Mouse (Mus musculus) spleen, adult 2 months (tissue): ENCODE results near the gene Lpcat3. TPM values are rescaled to one million over a fixed set of nuclear protein-coding genes. Genes with fewer than 3 reads are reported as not detected.
"Not testable (repeated sequence)": the region's sequence is repeated elsewhere in the genome, so short reads cannot be mapped to it uniquely, and the experiment has no call there.

Experiments
- DNase-seq, 2 experiments: peaks; one replicate each; pipeline versions ENCODE4 v3.0.0 to v3.0.0-alpha.2; 2012 to 2021; ENCODE audit warnings: low spot score in 2 of 2, low read depth in 1 of 2
- H3K27ac ChIP-seq: fragments of 200-500 bp; 2 replicates; pipeline ENCODE4 v1.5.1; 2012; ENCODE audit warnings: low read length, inconsistent platforms; ENCODE audit not compliant: insufficient read depth
- H3K27me3 ChIP-seq: fragments of 200-500 bp; 2 replicates; pipeline ENCODE4 v1.6.1; 2012; ENCODE audit warnings: mild to moderate bottlenecking, moderate library complexity, low read length, inconsistent platforms; ENCODE audit not compliant: control insufficient read depth, insufficient read depth
- H3K36me3 ChIP-seq: fragments of 200-500 bp; 2 replicates; pipeline ENCODE4 v1.6.1; 2012; ENCODE audit warnings: mild to moderate bottlenecking, low read length, inconsistent platforms; ENCODE audit not compliant: control insufficient read depth, insufficient read depth
- H3K4me1 ChIP-seq: fragments of 200-500 bp; 2 replicates; pipeline ENCODE4 v1.6.1; 2011; ENCODE audit warnings: inconsistent platforms; ENCODE audit not compliant: control insufficient read depth, insufficient read depth, insufficient read length
- H3K4me3 ChIP-seq: fragments of 200-500 bp; 2 replicates; pipeline ENCODE4 v1.5.1; 2011; ENCODE audit warnings: mild to moderate bottlenecking, inconsistent platforms; ENCODE audit not compliant: insufficient read depth, insufficient read length; ENCODE audit errors: extremely low read depth
- CTCF ChIP-seq: fragments of 200-500 bp; IDR thresholded peaks from 2 replicates; pipeline ENCODE4 v1.5.1; 2011; ENCODE audit warnings: mild to moderate bottlenecking, inconsistent platforms; ENCODE audit not compliant: insufficient read depth, insufficient read length, insufficient replicate concordance; ENCODE audit errors: extremely low read depth
- POLR2A ChIP-seq: fragments of 200-500 bp; IDR thresholded peaks from 2 replicates; pipeline ENCODE4 v1.6.1; 2011; ENCODE audit warnings: low read depth, low read length, inconsistent platforms
- WGBS: fragments of 180-500 bp; shearing (Covaris S2); methylation state at CpG from one replicate; pipeline ENCODE4 v1.1.7; 2018; 5-methylcytosine and 5-hydroxymethylcytosine counted together
- polyA plus RNA-seq: library from polyadenylated mRNA; depleted of rRNA; stranded (reverse); fragments of >200 nt; gene quantifications from 2 replicates; pipeline ENCODE4 v1.2.3, GENCODE M21; 2012

Lpcat3 gene
- polyA plus RNA-seq, 1 experiment: 65.1 TPM

DNA sequence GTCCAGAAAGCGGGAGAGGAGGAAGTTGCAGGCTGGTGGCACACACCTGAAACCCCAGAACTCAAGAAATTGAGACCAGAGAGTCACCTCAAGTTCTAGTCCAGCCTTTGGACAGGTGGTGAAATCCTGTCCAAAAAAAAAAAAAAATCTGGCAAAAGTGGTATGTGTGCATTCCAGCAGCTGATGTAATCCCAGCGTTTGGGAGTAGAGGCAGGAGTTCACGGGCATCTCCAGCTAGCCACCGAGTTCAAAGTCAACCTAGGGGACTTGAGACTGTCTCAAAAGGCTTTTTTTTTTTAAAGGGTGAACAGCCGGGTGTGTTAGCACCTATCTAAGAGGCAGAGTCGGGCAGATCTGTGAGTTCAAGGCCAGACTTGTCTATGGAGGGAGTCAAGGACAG, 13.3 kb downstream of the Lpcat3 start:
- 92% methylated on average over 6 of the region's 6 CpGs for WGBS
- Histone ChIP-seq H3K4me3 (no peak overlapping the region), H3K36me3 (peaks cover 2% of the 10 kb centered on the region), H3K27me3 (no peaks in the 10 kb centered on the region), H3K27ac (no peak overlapping the region), H3K4me1 (no peaks in the 10 kb centered on the region)
- TF ChIP-seq CTCF (no peak), POLR2A (no peak)
- no peak for DNase-seq

DNA sequence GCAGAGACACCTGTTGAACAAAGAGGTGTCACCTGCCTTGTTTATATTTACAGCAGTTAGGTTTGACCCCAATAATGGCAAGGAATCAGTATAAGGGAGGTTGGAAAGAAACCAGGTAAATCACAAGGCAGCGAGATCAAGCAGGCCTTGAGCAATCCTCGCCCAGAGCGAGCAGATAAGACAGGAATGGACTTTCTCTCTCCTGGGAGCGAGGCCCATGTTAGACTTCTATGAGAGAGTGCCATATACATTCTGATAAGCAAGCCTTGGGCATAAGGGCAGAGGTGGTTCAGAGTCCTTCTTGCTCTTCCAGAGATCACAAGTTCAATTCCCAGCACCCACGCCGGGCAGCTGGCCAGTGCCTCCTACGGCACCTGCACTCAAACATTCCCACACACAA, 15.9 kb downstream of the Lpcat3 start:
- DNase-seq: no peak
- H3K27ac ChIP-seq: no peak overlapping the region
- 96% methylated on average over 7 of the region's 7 CpGs for WGBS

DNA sequence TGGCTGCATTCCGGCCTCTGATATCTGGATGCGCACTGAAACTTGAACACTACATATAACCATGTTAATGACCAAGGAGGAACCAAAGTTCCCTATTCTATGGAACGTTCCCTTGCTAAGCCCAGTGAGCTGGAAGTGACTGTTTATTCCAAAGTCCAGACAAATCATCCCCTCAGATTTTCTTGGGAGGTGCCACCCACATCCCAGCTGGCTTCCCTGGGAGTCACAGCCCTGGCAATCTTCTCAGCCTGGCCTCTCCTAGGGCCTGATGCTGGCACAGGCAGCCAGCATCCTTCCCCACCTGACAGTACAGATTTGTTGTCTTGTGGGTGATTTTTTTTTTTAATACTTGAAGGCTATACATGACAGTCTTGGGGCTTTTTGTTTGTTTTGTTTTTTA, 16.7 kb downstream of the Lpcat3 start:
- Histone ChIP-seq H3K27me3 (no peaks in the 10 kb centered on the region), H3K27ac (no peak overlapping the region; the same call in 1 of the 2 replicates), H3K4me3 (no peak overlapping the region), H3K4me1 (peaks cover 2% of the 10 kb centered on the region; the same call in 1 of the 2 replicates), H3K36me3 (peaks cover 2% of the 10 kb centered on the region)
- 96% methylated on average over 3 of the region's 3 CpGs for WGBS
- TF ChIP-seq CTCF (no peak), POLR2A (no peak)
- no peak for DNase-seq

More for the DNA sequence above, 15.9 kb downstream of the Lpcat3 start:
- no peak for TF ChIP-seq POLR2A
- TF ChIP-seq CTCF: no peak
- Histone ChIP-seq H3K4me3 (no peak overlapping the region), H3K27me3 (no peaks in the 10 kb centered on the region), H3K36me3 (peaks cover 2% of the 10 kb centered on the region), H3K4me1 (no peaks in the 10 kb centered on the region)

DNA sequence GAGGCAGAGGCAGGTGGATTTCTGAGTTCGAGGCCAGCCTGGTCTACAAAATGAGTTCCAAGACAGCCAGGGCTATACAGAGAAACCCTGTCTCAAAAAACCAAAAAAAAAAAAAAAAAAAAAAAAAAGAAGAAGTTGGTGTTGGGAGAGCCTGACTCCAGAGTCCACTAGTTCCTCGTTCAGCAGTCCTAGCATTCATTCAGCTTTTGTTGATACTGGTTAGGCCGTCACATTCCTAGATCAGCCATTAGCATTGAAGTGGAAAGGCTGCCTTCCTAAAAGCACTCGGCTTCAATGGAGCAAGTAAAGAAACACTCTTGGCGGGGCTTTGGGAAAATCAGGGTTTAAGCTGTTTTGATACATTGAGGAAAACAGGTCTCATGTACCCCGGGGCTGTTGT, 19.5 kb downstream of the Lpcat3 start:
- not testable (repeated sequence) for H3K27ac ChIP-seq, H3K4me3 ChIP-seq, DNase-seq, H3K36me3 ChIP-seq, H3K27me3 ChIP-seq, H3K4me1 ChIP-seq
- 68% methylated on average over 6 of the region's 6 CpGs for WGBS

DNA sequence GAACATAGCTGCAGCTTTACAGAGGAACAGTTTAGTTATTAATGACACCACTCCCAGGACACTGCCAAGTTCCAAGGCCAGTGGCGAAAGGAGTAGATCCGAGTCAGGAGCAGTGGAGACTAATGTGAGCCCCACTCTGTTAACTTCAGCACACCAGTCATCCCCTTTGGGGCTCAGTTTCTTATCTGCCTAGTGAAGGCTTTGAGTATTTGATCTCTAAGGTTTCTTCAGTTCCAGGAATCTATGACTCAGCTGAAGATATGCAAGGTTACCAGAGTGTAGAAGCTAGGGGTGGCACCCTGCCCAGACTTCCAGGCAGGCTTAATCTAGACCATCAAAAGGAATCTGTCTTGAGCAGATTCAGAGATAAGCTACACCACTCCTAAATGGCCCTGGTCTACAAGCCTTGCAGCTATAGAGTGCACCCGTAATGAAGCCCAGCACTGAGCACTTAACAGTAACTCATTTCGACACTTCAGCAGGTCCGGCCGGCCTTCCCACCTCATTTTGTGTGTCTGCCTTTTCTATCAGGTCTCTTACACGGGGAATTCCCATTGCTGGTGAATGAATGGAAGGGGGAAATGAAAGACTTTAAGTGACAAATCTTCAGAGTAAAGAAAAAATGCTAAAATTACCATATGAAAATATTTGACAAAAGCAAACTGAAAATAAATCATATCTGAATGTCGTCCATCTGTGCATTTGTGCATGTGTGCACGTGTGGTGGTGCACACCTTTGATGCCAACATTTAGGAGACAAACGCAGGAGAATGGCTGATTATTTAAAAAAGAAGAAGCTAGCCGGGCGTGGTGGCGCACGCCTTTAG, 21.0 kb downstream of the Lpcat3 start:
- Histone ChIP-seq H3K4me1 (peaks cover 13% of the 10 kb centered on the region), H3K27me3 (no peaks in the 10 kb centered on the region), H3K36me3 (peaks cover 1% of the 10 kb centered on the region; the same call in 1 of the 2 replicates), H3K27ac (no peak overlapping the region), H3K4me3 (no peak overlapping the region)
- WGBS: 58% methylated on average over 14 of the region's 14 CpGs
- DNase-seq: no peak
- no peak for TF ChIP-seq CTCF
- no peak for TF ChIP-seq POLR2A

DNA sequence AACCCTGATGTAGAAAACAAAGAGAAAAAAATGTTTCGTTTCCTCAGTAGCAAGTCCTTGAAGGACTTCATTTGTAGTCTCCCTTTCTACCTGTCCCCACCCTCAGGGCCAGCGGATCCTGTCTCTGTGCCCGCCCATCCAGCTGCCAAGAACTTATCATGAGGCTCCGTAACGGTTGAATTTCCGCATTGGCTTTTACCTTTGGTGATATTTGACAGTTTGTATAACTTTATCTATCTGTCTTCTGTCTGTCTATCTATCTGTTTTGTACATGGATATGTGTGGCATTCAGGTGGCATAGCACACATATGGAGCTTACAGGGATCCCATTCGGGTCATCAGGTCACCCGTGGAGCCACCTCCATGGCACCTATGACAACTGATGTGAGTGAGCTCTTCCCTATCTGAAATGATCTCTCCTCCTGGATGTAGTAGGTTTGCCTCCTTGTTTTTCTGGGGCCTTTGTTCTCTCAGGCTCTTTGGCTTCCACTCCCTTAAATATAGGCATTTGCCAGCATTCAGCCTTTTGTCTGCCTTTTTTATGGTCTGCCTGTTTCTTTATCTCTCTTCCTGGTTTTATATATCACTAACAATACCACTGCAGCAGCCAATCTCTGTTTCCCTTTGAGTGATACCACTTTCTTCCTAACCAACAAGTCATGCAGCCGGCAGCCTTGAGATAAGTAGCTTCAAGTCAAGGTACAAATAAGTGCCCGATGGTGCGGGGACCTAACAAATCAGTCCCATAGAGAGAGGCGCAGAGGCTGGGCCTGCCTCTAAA, 23.0 kb downstream of the Lpcat3 start:
- Histone ChIP-seq H3K27me3 (no peaks in the 10 kb centered on the region), H3K4me1 (peaks cover 13% of the 10 kb centered on the region), H3K36me3 (no peaks in the 10 kb centered on the region), H3K27ac (no peak overlapping the region), H3K4me3 (no peak overlapping the region)
- WGBS: 78% methylated on average over 12 of the region's 12 CpGs
- no peak for TF ChIP-seq CTCF
- TF ChIP-seq POLR2A: no peak
- DNase-seq: no peak

DNA sequence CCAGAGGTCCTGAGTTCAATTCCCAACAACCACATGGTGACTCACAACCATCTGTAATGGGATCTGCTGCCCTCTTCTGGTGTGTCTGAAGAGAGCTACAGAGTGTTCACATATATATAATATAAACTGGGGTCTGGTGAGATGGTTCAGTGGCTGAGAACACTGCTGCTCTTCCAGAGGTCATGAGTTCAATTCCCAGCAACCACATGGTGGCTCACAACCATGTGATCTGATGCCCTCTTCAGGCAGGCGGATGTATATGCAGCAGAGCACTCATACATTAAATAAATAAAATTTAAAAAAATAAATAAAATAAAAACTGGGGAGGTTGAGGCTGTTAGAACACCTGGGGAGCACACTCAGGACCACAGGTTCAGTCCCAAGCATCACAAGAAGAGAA, 23.8 kb downstream of the Lpcat3 start:
- not testable (repeated sequence) for H3K4me3 ChIP-seq, DNase-seq, H3K27ac ChIP-seq, H3K36me3 ChIP-seq, H3K27me3 ChIP-seq
- WGBS: 86% methylated on average over 1 of the region's 1 CpGs
- H3K4me1 ChIP-seq: peaks cover 13% of the 10 kb centered on the region
